Mouse (Mus musculus) G1E (cell line): Measurements from ENCODE around the gene Tra2b.

Source experiments
- CTCF ChIP-seq: IDR thresholded peaks from 2 replicates; pipeline ENCODE4 v1.5.1; 2012; ENCODE audit warnings: low read depth, low read length, inconsistent platforms, mixed read lengths
- GATA1 ChIP-seq: IDR thresholded peaks from 2 replicates; pipeline ENCODE4 v1.6.1; 2012; ENCODE audit warnings: borderline replicate concordance, low read length, inconsistent platforms, mixed read lengths
- POLR2AphosphoS5 ChIP-seq: IDR thresholded peaks from 2 replicates; pipeline ENCODE4 v1.6.1; 2012; ENCODE audit warnings: low read depth, low read length, inconsistent platforms; ENCODE audit not compliant: insufficient replicate concordance
- TAL1 ChIP-seq: conservative IDR thresholded peaks from 2 replicates; pipeline ENCODE4 v1.6.1; 2012; ENCODE audit warnings: low read depth, low read length, inconsistent platforms, mixed read lengths

- no peak for TF ChIP-seq GATA1
- TF ChIP-seq CTCF: no peak
- no peak for TF ChIP-seq TAL1
- no peak for TF ChIP-seq POLR2AphosphoS5
These were observed 63.9 kb downstream of the Tra2b start for GRCm38 (mm10) chr16:22201858-22202257.
